Mouse (Mus musculus) C3H10T1/2 (cell line): ENCODE measurements around the gene Slc34a1. TPM values are rescaled to one million over a fixed set of nuclear protein-coding genes. Genes with fewer than 3 reads are reported as not detected.

Experiments used
- polyA plus RNA-seq, 2 experiments: library from polyadenylated mRNA; unstranded; fragments of >200 nt; fragmentation: generic; extraction: Trizol; gene quantifications; one replicate each; pipeline ENCODE4 v1.2.1; 2012; ENCODE audit warnings: missing spikeins in 2 of 2

Gene Slc34a1
- not detected for polyA plus RNA-seq

GRCm38 (mm10) chr13:55398088-55398487 lies at the start of gene Slc34a1:
TSS of gene Slc34a1 (plus strand) at chr13:55398187.

GRCm38 (mm10) chr13:55362453-55363060 lies 35.4 kb upstream of the Slc34a1 start, which contains the start of gene Lman2:
TSS of gene Lman2 (minus strand) at chr13:55362783.

GRCm38 (mm10) chr13:55369531-55370114 lies 28.4 kb upstream of the Slc34a1 start, which contains the start of gene Rgs14:
TSS of gene Rgs14 (plus strand) at chr13:55369732.

GRCm38 (mm10) chr13:55414743-55415380 lies 16.9 kb downstream of the Slc34a1 start, which contains the start of gene Pfn3:
TSS of gene Pfn3 (minus strand) at chr13:55415232.

GRCm38 (mm10) chr13:55426613-55427012 lies 28.6 kb downstream of the Slc34a1 start, which contains the start of gene F12:
TSS of gene F12 (minus strand) at chr13:55426793.

GRCm38 (mm10) chr13:55444937-55445315 lies 46.9 kb downstream of the Slc34a1 start, which contains the start of gene Grk6:
TSS of gene Grk6 (plus strand) at chr13:55445072.

GRCm38 (mm10) chr13:55464027-55464884 lies 66.3 kb downstream of the Slc34a1 start, which contains the start of gene Prr7:
TSS of gene Prr7 (plus strand) at chr13:55464267.

Other genes with a start within 250 kb of the Slc34a1 start
- under 1 TPM in 1 of 2 experiments, not detected in 1; 0.11 TPM for gene Fgfr4, start 245.5 kb upstream of the Slc34a1 start, polyA plus RNA-seq
- 10 to 100 TPM in 1 of 2 experiments, 1 to 10 TPM in 1; 1.4 to 10.3 TPM for gene Nsd1, start 188.4 kb upstream of the Slc34a1 start, polyA plus RNA-seq
- gene Prelid1, start 77.7 kb upstream of the Slc34a1 start, polyA plus RNA-seq: 100 to 1,000 TPM; 501 to 815 TPM
- gene Rab24, start 76.2 kb upstream of the Slc34a1 start, polyA plus RNA-seq: 10 to 100 TPM; 42.3 to 74.0 TPM
- gene Mxd3, start 68.4 kb upstream of the Slc34a1 start, polyA plus RNA-seq: 10 to 100 TPM; 56.2 to 85.5 TPM
- 100 to 1,000 TPM in 1 of 2 experiments, 10 to 100 TPM in 1; 98.4 to 103 TPM for gene Lman2, start 35.4 kb upstream of the Slc34a1 start, polyA plus RNA-seq
- under 1 TPM in 1 of 2 experiments, not detected in 1; 0.07 TPM for gene Rgs14, start 28.5 kb upstream of the Slc34a1 start, polyA plus RNA-seq
- not detected for gene Pfn3, start 17.0 kb downstream of the Slc34a1 start, polyA plus RNA-seq
- not detected for gene F12, start 28.6 kb downstream of the Slc34a1 start, polyA plus RNA-seq
- 10 to 100 TPM; 43.0 to 50.7 TPM for gene Grk6, start 46.9 kb downstream of the Slc34a1 start, polyA plus RNA-seq
- gene Prr7, start 66.1 kb downstream of the Slc34a1 start, polyA plus RNA-seq: 1 to 10 TPM; 2.8 to 4.0 TPM
- gene Dbn1, start 89.9 kb downstream of the Slc34a1 start, polyA plus RNA-seq: 10 to 100 TPM in 1 of 2 experiments, 1 to 10 TPM in 1; 2.5 to 20.5 TPM
- 100 to 1,000 TPM in 1 of 2 experiments, 10 to 100 TPM in 1; 68.4 to 106 TPM for gene Pdlim7, start 115.5 kb downstream of the Slc34a1 start, polyA plus RNA-seq
- 1 to 10 TPM in 1 of 2 experiments, under 1 TPM in 1; 0.34 to 1.7 TPM for gene Dok3, start 131.1 kb downstream of the Slc34a1 start, polyA plus RNA-seq
- 10 to 100 TPM; 49.9 to 50.1 TPM for gene Ddx41, start 138.5 kb downstream of the Slc34a1 start, polyA plus RNA-seq
- gene Fam193b, start 172.9 kb downstream of the Slc34a1 start, polyA plus RNA-seq: 10 to 100 TPM in 1 of 2 experiments, 1 to 10 TPM in 1; 9.0 to 47.1 TPM
- gene Tmed9, start 175.5 kb downstream of the Slc34a1 start, polyA plus RNA-seq: 100 to 1,000 TPM; 105 to 221 TPM
- gene B4galt7, start 201.7 kb downstream of the Slc34a1 start, polyA plus RNA-seq: 10 to 100 TPM in 1 of 2 experiments, 1 to 10 TPM in 1; 4.8 to 13.1 TPM
- gene Caml, start 224.8 kb downstream of the Slc34a1 start, polyA plus RNA-seq: 10 to 100 TPM; 14.1 to 40.8 TPM
- gene Ddx46, start 236.8 kb downstream of the Slc34a1 start, polyA plus RNA-seq: 1 to 10 TPM; 1.7 to 8.0 TPM